Mouse (Mus musculus) cerebellum, postnatal 10 days (tissue): Measurements from ENCODE around the gene Zdbf2.

Experiments
- DNase-seq, 2 experiments: peaks; one replicate each; pipeline ENCODE4 v3.0.0; 2021; ENCODE audit warnings: mixed read lengths in 2 of 2

Zdbf2 gene

GRCm38 (mm10) chr1:63272741-63273338, at the start of gene Zdbf2:
Zdbf2 (plus strand) TSS chr1:63273265.
- peak; percentile 56 to 63 for DNase-seq

DNA sequence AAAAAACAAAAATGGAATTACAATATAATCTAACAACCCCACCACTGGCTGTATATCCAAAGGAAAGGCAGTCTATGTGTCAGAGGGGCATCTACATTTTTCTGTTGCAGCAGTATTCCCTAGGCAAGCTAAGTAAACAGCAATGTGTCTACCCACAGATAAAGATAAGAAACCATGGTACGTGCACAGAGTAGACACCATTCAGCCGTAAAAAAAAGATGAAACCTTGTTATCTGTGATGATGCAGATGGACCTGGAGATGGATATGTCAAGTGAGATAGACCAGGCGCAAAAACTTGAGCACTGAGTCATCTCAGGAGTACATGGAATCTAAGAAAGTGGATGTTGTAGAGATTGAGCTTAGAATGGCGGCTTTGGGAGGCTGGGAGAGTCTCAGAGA, 48.1 kb upstream of the Zdbf2 start:
- no peak for DNase-seq

DNA sequence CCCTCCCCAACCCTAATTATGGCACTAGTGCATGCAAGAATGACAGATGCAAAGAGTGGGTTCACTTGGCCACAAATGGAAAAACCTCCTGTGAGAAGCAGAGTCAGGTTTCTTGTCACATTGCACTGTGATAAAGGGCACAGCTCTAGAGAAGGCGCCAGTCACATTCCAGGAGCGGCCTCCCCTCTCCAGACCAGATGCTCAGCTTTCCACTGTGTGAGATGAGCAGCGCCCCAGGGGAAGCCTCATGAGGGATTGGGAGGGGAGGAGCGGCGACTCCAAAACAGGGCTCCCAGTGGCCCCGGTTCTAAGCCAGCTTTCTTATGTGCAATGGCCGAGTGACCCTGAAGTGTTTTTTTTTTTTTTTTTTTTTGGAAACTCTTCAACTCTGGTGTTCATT, 47.2 kb upstream of the Zdbf2 start:
- DNase-seq, result no peak

DNA sequence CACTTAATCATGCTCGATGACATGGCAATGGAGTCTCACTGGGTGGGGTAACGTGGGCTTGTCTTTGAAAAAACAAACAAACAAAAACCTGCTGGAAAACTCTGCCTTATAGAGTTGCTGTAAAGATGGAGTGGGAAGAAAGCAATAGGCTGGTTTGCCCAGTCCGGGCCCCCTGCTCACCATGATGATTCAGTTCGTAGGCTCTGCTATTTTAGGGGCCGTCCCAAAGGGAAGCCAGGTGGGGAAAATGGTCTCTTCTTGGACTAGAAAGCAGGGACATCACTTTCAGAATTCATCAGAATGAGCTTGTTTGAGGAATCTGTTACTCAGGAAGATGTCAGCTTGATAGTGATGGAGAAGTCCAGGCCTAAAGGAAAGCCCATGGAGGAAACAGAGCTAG, 45.8 kb upstream of the Zdbf2 start:
- no peak for DNase-seq

DNA sequence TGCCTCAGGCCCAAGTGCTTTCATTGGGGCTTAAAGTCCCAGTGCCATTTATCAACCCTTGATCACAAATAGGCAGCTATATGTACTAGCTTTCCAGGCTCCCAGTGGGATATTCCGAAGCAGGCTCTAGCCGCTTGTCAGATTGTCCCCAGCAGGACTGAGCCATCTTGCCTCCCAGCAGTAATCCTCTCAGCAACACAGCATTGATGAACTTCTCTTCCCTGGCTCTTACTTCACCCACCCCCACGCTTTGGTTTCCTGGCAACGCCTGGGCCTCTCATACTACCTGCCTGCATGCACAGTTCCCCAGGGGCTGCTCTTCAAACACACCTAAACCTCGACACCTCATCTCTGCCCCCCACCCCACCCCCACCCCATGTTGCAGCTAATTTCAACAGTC, 35.7 kb upstream of the Zdbf2 start:
- DNase-seq, result peak; percentile 9 to 31

GRCm38 (mm10) chr1:63239305-63239704, 33.8 kb upstream of the Zdbf2 start:
- no peak for DNase-seq

DNA sequence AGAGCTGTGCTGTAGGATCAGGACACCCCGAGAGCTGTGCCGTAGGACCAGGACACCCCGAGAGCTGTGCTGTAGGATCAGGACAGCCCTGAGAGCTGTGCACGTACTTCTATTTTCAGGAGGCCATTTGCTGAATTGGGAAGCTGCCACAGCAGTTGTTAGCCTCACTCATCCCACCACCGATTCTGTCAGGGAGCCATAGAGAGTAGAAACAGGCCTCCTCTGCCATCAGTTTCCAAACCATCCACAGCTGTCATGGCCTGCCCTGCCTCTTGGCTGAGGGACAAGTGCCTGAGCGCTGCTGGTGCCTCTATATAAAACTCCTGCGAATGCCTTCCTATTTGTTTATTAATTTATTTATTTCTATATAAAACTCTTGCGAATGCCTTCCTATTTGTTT, 33.3 kb upstream of the Zdbf2 start:
- DNase-seq, result peak; percentile 34 to 50

- DNase-seq, result no peak
These were observed 29.2 kb upstream of the Zdbf2 start for GRCm38 (mm10) chr1:63243854-63244253.

DNA sequence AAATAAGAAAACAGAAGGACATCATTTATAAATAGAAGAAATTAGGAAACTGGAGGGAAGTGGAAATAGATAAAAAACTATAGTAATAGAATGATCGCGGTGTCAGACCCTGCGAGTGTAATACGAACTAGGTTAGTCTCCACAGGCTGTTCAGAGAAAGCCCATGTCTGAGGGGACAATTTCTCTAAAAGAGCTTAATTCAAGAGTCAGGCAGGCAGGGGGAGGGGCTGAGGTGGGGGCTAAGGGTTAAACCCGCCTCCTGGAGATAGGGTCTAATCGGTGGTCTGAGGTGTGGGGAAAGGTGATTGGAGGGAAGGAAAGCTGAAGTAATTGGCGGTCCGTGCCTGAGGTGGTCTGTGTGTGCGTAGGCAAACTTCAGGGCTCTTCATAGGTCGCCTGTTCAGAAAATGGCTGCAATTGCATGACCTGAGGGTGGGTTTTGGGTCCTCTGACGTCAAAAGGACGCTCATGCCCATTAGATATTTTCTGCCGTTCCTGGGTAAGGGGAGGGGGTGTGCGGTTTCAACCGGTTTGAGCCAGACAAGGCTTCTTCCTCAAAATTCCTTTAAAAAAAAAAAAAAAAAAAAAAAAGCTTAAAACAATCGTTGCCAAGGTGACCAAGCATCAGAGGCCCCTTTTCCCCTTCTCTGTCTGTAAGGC, 26.1 kb upstream of the Zdbf2 start:
- DNase-seq, result peak; percentile 49 to 54

GRCm38 (mm10) chr1:63247831-63248359, 25.2 kb upstream of the Zdbf2 start:
- DNase-seq, result peak in 1 of 2 experiments; percentile 41

- DNase-seq, result peak; percentile 37 to 60
These were observed 24.7 kb upstream of the Zdbf2 start for GRCm38 (mm10) chr1:63248360-63248851.

DNA sequence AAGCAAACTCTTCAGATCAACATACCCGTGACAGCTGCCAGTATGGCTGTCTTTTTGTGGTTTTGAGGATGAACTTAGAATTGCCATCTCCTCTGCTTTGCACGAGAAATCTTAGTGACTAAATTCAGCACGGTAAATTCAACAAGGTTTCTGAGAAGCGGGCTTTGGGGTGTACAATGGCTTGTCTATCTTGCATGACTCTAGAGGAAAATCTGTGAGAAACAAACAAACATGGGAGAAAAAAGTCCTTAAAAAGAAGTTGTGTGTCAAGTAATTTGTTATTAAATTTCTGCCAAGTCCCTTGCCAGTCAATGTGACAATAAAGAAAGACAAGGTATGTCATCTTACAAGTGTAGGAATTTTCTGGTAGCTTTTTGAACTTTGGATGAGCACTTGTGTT, 23.8 kb upstream of the Zdbf2 start:
- peak in 1 of 2 experiments; percentile 26 for DNase-seq

DNA sequence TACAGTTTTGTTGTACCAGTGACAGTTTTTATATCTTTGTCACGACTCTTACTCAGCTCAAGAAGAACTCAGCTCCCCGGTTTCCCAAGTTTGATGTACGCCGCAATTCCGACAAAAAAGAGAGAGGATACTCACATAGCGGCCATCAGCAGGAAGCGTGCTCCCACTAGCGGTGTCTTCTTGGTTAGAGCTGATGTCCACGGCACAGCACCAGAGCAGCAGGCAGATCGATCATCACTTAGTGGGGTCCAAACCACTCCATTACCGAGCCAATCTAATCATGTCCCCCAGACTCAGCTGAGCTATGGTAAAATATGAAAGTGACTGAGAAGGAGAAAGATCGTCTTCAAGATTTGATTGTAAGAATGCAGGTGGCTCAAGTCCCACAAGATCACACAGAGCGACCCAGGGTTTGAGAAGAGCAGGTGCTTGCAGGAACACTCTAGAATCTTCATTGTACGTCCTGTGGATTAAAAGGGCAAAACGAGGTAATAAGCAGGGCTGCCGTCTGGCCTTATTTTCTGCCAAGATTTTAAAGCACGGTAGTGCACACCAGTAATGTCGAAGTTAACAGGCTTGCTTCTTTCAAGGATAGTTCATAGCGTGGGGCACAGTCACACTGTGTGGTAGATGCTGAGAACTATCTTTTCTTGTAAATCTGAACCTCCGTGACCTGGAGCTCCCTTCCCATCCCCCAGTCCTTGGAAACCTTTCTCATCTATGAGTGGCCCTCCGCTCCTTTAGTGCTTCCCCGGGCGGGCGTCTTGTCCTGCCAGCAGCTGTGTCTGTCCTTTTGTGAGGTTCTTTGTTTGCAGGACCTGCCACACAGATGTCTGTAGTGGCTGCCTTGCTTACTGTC, 20.5 kb upstream of the Zdbf2 start:
- peak; percentile 40 to 56 for DNase-seq

DNA sequence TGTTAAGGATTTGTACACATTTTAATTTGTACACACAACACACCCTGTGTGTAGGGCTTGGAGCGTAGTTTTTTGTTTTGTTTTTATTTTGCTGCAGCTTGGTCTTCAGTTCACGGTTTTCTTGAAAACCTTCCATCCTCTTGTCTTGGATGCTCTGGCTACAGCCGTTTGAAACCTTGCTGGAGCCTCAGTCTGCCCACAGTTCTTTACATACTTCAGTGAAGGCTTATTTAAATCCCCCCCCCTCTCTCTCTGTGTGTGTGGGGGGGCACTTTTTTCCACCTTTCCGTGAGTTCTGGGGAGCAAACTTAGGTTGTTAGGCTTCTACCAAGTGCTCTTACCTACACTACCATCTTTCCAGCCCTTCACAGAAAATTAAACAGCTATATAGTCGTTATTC, 19.8 kb upstream of the Zdbf2 start:
- DNase-seq, result no peak

DNA sequence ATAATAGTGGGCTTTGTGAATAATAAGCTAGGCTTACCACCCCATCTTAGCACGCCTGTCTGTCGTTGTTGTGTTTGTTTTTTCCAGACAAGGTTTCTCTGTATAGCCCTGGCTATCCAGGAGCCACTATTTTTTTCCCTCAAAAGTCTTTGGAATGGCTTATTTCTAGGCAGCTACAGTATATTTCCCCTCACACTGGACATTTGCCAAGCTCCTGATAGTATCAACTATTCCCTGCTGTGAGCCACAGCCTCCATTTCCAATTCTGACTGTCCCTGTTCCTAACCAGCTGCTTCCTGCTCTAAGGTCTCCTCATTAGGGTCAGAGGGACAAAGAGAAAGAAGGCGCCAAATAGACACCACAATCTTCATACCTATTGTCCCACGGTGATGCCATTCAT, 18.0 kb upstream of the Zdbf2 start:
- DNase-seq, result peak in 1 of 2 experiments; percentile 30

DNA sequence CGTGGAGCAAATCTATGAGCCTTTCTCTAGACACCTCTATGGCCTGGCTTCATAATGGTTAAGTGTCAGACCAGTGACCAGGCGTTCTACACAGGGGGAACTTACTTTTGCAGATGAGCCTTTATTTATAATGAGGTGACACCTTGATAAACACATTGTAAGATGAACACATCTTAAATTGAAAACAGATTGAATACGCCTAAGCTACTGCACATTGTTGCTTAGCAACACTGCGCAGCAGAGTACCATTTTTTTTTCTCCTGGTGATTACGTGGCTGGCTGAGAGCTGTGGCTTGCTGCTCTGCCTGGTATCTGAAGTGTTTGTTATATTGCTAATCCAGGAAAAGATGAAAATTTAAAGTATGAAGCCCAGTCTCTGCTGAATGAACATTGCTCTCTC, 17.0 kb upstream of the Zdbf2 start:
- DNase-seq, result no peak

DNA sequence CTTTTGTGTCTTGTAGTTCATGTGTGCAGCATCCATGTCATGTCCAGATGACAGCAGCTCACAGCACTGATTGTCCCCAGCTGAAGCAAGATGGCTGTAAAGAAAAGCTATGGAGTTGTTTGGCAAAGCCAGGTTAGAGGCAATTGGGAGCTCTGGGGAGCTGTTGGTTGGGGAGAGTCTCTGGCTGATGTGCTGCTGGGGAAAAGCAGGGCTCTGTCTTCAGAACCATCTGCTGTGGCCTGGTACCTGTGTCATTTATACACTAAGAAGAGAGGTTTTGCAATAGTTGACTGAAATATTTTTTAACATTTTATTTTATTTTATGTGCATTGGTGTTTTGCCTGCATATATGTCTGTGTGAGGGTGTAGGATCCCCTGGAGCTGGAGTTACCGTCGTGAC, 14.6 kb upstream of the Zdbf2 start:
- peak in 1 of 2 experiments; percentile 21 for DNase-seq

DNA sequence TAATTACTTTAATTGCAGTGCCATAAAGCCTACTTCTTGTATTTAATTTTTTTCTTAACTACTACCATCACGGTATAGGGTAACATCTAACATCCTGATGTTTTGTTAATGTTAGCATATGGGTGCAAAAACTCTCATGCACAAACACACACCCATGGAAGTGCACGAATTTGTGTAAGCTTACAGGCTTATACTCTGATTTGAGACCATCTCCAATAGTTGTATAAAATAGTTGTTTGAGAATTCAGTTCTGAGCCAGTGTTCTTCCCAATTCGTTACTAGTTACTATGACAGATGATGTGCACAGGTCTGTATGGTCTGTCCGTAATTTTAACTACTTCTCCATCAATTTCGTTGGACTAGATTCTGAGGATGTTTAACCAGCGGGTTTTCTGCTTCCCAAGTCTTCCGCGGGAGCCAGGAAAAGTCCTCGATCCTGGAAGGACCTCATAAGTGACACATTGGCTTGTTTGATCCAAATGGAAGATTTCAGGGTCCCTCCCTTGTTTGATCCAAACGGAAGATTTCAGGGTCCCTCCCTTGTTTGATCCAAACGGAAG, 13.7 kb upstream of the Zdbf2 start:
- peak in 1 of 2 experiments; percentile 32 for DNase-seq

GRCm38 (mm10) chr1:63259916-63260741, 12.9 kb upstream of the Zdbf2 start:
- DNase-seq, result peak in 1 of 2 experiments; percentile 26

GRCm38 (mm10) chr1:63260742-63261033, 12.4 kb upstream of the Zdbf2 start:
- DNase-seq, result peak in 1 of 2 experiments; percentile 11

- DNase-seq, result peak in 1 of 2 experiments; percentile 26
These were observed 11.9 kb upstream of the Zdbf2 start for GRCm38 (mm10) chr1:63261041-63261590.

DNA sequence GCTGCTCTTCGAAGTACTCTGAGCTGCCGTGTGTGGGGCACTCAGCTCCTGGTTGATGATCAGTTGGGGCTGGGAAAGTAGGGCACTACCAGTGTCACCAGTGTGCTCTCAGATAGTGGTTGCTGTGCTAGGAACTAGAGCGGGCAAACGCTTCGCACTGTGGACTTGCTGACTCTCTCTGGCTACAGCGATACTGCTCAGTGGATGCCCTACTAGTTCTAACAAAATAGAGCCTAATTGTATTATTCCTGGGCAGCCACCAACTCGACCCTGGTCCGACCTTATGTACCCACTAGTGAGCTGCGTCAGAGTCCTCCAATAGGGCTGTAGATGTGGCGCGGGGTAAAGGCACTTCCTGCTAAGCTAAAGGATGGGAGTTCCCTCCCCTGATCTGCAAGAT, 9.4 kb upstream of the Zdbf2 start:
- DNase-seq, result peak in 1 of 2 experiments; percentile 24
